Mouse (Mus musculus) kidney, embryonic 15.5 days (tissue): ENCODE results near the gene Aak1. TPM values are rescaled to one million over a fixed set of nuclear protein-coding genes. Genes with fewer than 3 reads are reported as not detected.
"Not testable (repeated sequence)": the region's sequence is repeated elsewhere in the genome, so short reads cannot be mapped to it uniquely, and the experiment has no call there.

Source experiments
- ATAC-seq: fragments of 200-750 bp; cut with Nextera tagmentation; replicated peaks from 2 replicates; pipeline ENCODE4 v1.8.0; 2017; ENCODE audit warnings: moderate TSS enrichment; ENCODE audit not compliant: low FRiP score
- H3K27ac ChIP-seq: fragments of 300-500 bp; sonication (generic); 2 replicates; pipeline ENCODE4 v1.5.1; 2015; ENCODE audit warnings: mild to moderate bottlenecking, inconsistent platforms
- H3K27me3 ChIP-seq: fragments of 300-500 bp; sonication (generic); 2 replicates; pipeline ENCODE4 v1.6.1; 2015; ENCODE audit warnings: inconsistent platforms
- H3K36me3 ChIP-seq: fragments of 300-500 bp; sonication (generic); 2 replicates; pipeline ENCODE4 v1.6.1; 2015; ENCODE audit warnings: inconsistent platforms
- H3K4me1 ChIP-seq: fragments of 300-500 bp; sonication (generic); 2 replicates; pipeline ENCODE4 v1.6.1; 2015; ENCODE audit warnings: inconsistent platforms
- H3K4me2 ChIP-seq: fragments of 300-500 bp; sonication (generic); 2 replicates; pipeline ENCODE4 v1.6.1; 2015; ENCODE audit warnings: moderate library complexity, mild to moderate bottlenecking, inconsistent platforms
- H3K4me3 ChIP-seq: fragments of 300-500 bp; sonication (generic); replicated peaks from 2 replicates; pipeline ENCODE4 v1.5.1; 2015; ENCODE audit warnings: mild to moderate bottlenecking, inconsistent platforms
- H3K9ac ChIP-seq: fragments of 300-500 bp; sonication (generic); 2 replicates; pipeline ENCODE4 v1.6.1; 2015; ENCODE audit warnings: mild to moderate bottlenecking, inconsistent platforms
- H3K9me3 ChIP-seq: fragments of 300-500 bp; sonication (generic); replicated peaks from 2 replicates; pipeline ENCODE4 v1.6.1; 2016; ENCODE audit warnings: inconsistent platforms
- WGBS: fragments of 180-500 bp; shearing (Covaris S2); methylation state at CpG from one replicate; pipeline ENCODE4 v1.1.7; 2015; ENCODE audit warnings: mixed read lengths; 5-methylcytosine and 5-hydroxymethylcytosine counted together
- polyA plus RNA-seq: library from polyadenylated mRNA; unstranded; fragments of >200 nt; fragmentation: Nextera tagmentation; extraction: Ambion mirVana; gene quantifications from 2 replicates; pipeline ENCODE4 v1.2.1, GENCODE M21; 2015

Aak1 gene
- polyA plus RNA-seq, 1 experiment from 2014 or later, result 13.5 TPM

DNA sequence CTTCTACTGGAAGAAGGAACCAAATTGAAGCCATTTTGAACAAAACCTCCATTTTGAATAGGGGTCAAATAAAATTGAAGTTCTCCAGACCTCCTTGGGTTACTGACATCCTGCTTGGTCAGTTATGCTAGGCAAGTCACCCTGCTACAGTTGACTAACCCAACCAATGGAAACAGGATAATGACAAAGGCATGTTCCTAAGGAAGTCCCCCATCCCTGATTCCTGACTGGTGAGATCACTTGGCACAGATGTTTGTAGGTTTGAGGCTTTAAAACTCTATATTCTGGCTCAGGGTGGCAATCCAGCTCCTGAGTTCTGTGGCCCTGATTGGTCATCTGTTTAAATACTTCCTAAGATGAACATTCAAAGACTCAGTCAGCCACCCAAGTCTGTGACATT, 156.3 kb downstream of the Aak1 start:
- Histone ChIP-seq H3K4me1 (peaks cover 13% of the 10 kb centered on the region), H3K27ac (no peak overlapping the region), H3K9ac (no peak overlapping the region), H3K27me3 (no peaks in the 10 kb centered on the region), H3K4me3 (no peak overlapping the region), H3K9me3 (no peaks in the 10 kb centered on the region), H3K36me3 (no peaks in the 10 kb centered on the region), H3K4me2 (no peak overlapping the region)
- no peak for ATAC-seq

DNA sequence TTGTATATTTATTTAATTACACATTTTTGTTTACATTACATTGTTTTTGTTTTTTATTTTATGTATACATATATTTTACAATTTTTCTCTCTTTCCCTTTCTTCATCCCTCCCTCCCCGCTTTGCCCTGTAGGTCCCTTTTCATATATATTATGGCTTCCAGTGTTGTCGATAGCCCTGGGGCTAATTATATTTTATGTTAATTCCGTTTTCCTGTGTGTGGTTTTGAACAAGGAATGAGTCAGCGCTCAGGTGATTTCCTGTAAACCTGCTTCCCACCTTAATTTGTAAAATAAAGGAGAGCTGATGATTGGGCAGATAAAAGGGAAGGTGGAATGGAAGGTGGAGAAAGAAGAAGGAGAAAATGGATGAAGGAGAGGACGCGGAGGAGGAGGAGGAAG, 159.6 kb downstream of the Aak1 start, which contains the start of gene Nfu1:
Gene Nfu1 (plus strand): TSS at position 350 of the 400 bp plus-strand sequence.
- Histone ChIP-seq H3K4me3 (peak within 1 kb of the TSS; percentile 89), H3K27ac (peak within 1 kb of the TSS; percentile 90), H3K27me3 (no peaks in the 10 kb centered on the region), H3K9ac (peak within 1 kb of the TSS; percentile 94), H3K36me3 (peaks cover 15% of the 10 kb centered on the region), H3K4me2 (peak within 1 kb of the TSS; percentile 63), H3K9me3 (no peaks in the 10 kb centered on the region), H3K4me1 (peaks cover 14% of the 10 kb centered on the region)
- WGBS, result 68% methylated on average over 6 of the region's 6 CpGs
- no peak for ATAC-seq

DNA sequence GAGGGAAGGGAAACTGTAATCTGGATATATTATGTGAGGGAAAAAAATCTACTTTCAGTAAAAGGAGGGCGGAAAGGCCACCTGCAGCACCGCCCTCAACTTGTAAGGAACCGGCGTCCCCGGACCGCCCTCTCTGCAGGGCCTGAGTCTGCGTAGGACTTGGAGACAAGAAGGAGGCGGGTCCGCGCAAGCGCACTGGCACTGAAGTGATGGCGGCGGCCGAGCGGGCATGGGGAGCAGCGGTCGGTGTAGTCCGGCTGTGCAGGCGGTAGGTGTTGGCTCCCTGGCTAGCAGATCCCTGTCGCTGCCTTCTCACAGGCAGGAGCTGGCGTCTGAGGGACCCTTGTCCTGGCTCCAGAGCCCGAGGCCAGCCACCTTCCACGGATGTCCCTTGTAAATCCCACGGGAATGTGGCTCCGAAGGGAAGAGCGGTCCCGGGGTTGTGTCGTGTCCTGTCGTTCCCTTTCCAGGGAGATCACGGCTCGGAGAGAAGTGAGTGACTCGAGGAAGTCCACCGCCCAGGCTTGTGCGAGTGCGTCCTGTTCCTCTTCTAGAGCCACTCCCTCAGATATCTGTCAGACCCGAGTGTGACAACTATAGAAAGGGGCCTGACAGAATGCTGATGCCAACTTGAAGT, 160.5 kb downstream of the Aak1 start:
- Histone ChIP-seq H3K4me3 (peak overlapping the region; percentile 89), H3K27me3 (no peaks in the 10 kb centered on the region), H3K27ac (peak overlapping the region; percentile 90), H3K4me2 (peak overlapping the region; percentile 63), H3K36me3 (peaks cover 21% of the 10 kb centered on the region), H3K4me1 (peaks cover 14% of the 10 kb centered on the region), H3K9me3 (no peaks in the 10 kb centered on the region), H3K9ac (peak overlapping the region; percentile 94)
- ATAC-seq, result peak; percentile 97
- whole genome bisulfite sequencing, result 0% methylated on average over 36 of the region's 36 CpGs

DNA sequence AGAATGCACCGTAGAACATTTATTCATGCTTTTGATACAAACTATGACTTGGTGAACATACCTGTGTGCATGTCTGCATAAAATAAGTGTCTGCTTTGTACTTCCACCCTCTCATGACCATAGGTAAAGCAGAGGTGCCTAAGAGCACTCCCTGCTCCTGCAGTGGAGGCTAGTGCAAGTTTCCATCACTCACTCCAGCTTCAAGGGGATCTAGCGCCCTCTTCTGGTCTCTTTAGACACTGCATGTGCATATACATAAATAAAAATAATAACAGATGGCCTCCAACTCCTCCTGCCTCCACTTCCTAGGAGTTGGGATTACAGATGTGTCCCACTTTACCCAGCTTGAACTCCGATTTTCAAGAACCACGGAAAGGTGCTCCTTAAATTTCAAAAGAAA, 167.6 kb downstream of the Aak1 start:
- peaks cover 88% of the 10 kb centered on the region for H3K36me3 ChIP-seq
- H3K4me3 ChIP-seq, result no peak overlapping the region
- H3K27ac ChIP-seq, result no peak overlapping the region
- WGBS, result 66% methylated on average over 4 of the region's 4 CpGs
- no peaks in the 10 kb centered on the region for H3K27me3 ChIP-seq
- peaks cover 4% of the 10 kb centered on the region; the same call in 1 of the 2 replicates for H3K9me3 ChIP-seq
- no peaks in the 10 kb centered on the region for H3K4me1 ChIP-seq
- no peak for ATAC-seq
- no peak overlapping the region for H3K4me2 ChIP-seq
- H3K9ac ChIP-seq, result no peak overlapping the region

DNA sequence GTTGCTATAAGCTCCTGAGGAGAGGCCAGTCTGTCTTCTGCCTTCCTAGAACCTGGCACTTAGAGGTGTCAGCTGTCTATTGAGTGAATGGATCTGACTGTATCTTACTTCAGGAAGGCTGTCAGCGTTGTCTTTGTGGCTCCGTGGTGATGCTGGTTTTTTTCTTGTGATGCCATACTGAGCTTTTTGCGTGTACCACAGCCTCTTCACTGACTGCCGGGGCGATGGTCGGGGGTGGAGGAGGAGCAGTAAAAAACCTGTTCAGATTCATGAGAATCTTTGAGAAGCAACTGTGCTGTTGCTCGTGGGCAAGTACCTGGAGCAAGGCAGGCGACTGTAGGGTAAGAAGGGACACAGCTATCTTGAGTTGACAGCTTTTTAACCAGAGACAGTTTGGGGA, 169.6 kb downstream of the Aak1 start:
- H3K36me3 ChIP-seq, result peaks cover 87% of the 10 kb centered on the region
- 95% methylated on average over 8 of the region's 8 CpGs for WGBS
- no peaks in the 10 kb centered on the region for H3K4me1 ChIP-seq
- no peak overlapping the region for H3K4me2 ChIP-seq
- peaks cover 4% of the 10 kb centered on the region; the same call in 1 of the 2 replicates for H3K9me3 ChIP-seq
- no peak overlapping the region for H3K27ac ChIP-seq
- no peak overlapping the region for H3K4me3 ChIP-seq
- H3K27me3 ChIP-seq, result no peaks in the 10 kb centered on the region
- H3K9ac ChIP-seq, result no peak overlapping the region
- no peak for ATAC-seq

DNA sequence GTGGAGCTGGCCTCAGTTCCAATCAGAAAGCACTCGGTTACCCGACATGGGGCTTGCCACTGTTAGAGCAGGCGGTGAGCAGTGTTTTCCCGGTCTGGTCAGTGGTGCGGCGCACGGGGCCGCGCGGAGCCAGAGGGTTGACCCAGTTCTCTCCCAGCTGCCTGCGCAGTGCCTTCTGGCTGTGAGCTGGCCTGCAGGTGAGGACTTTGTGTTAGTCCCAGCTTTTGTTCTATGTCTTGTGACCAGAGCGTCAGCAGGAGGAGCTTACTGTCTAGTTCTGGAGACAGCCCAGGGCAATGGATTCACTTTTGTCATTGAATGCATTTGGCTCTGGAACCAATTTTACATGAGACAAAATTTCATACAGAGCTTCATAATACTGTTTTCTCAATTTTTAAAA, 172.5 kb downstream of the Aak1 start:
- Histone ChIP-seq H3K27ac (no peak overlapping the region), H3K9ac (no peak overlapping the region), H3K36me3 (peaks cover 90% of the 10 kb centered on the region), H3K4me1 (no peaks in the 10 kb centered on the region), H3K9me3 (peaks cover 4% of the 10 kb centered on the region; the same call in 1 of the 2 replicates), H3K4me3 (no peak overlapping the region), H3K27me3 (no peaks in the 10 kb centered on the region), H3K4me2 (no peak overlapping the region)
- no peak for ATAC-seq
- WGBS, result 97% methylated on average over 12 of the region's 12 CpGs

DNA sequence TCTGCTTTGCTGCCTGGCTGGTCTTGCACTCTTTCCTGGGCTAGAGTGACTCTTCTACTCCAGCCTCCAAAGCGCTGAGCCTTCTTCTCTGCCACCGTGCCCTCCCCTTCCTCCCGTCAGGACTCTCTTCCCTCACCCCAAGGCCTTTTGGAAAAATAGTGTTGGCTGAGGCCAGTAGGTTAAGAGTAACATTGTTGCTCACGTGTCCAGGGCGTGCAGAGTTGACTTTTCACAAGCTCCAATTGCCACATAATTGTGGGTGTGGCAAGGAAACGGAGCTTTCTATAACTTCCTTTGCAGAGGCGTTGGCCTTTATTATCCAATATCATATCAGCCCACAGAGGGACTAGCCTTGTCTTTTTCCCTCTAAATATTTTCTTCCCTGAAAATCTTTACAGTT, 177.7 kb downstream of the Aak1 start:
- H3K9me3 ChIP-seq, result no peaks in the 10 kb centered on the region
- 78% methylated on average over 7 of the region's 7 CpGs for WGBS
- H3K4me1 ChIP-seq, result 0 out of 2 replicates have a peak, but pooled peaks cover 3% of the 10 kb centered on the region
- H3K9ac ChIP-seq, result no peak overlapping the region
- ATAC-seq, result no peak
- no peak overlapping the region for H3K4me3 ChIP-seq
- H3K36me3 ChIP-seq, result peaks cover 75% of the 10 kb centered on the region
- H3K27me3 ChIP-seq, result no peaks in the 10 kb centered on the region
- no peak overlapping the region for H3K4me2 ChIP-seq
- no peak overlapping the region for H3K27ac ChIP-seq

DNA sequence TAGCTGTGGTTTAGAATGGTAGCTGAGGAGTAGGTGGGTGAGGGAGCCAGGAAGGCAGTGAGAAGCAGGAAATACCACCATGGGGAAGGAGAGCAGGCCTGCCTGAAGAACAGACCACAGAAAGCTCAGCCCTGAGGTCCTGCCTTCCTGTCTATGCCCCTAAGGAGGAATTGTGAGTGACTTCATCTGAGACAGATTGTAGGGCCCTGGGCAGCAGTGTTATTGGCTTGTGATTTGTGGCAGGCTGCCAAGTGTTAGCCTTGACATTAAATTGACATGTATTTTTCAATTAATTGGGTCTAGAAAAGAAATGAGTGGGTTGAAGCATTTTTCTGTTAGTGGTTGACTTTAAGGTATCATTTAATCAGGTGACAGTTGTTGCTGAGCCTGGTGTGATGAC, 179.6 kb downstream of the Aak1 start:
- H3K4me3 ChIP-seq, result no peak overlapping the region
- no peaks in the 10 kb centered on the region for H3K9me3 ChIP-seq
- no peak overlapping the region for H3K9ac ChIP-seq
- H3K27me3 ChIP-seq, result no peaks in the 10 kb centered on the region
- H3K4me1 ChIP-seq, result 0 out of 2 replicates have a peak, but pooled peaks cover 3% of the 10 kb centered on the region
- ATAC-seq, result no peak
- H3K4me2 ChIP-seq, result no peak overlapping the region
- H3K36me3 ChIP-seq, result peaks cover 61% of the 10 kb centered on the region
- H3K27ac ChIP-seq, result no peak overlapping the region

DNA sequence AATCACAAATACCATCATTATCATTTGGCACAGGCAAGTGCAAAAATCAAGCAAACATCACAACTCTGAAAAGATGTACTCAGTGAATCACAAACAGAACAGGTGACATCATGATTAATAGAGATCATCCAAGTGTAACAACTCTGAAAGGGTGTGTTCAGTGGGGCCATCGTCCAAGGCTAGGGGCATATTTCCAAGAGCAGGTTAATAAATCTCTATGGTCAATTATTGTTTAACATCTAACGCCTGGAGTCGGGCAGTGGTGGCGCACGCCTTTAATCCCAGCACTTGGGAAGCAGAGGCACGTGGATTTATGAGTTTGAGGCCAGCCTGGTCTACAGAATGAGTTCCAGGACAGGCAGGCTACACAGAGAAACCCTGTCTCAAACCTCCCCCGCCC, 182.0 kb downstream of the Aak1 start:
- not testable (repeated sequence) for H3K4me1 ChIP-seq, H3K27me3 ChIP-seq, H3K4me2 ChIP-seq, H3K9me3 ChIP-seq, H3K9ac ChIP-seq, H3K4me3 ChIP-seq
- 0 out of 2 replicates have a peak, but pooled peaks have one; percentile 66 for ATAC-seq
- WGBS, result 30% methylated on average over 7 of the region's 7 CpGs
- peak overlapping the region; percentile 45; the same call in 1 of the 2 replicates for H3K27ac ChIP-seq
- peaks cover 37% of the 10 kb centered on the region for H3K36me3 ChIP-seq

DNA sequence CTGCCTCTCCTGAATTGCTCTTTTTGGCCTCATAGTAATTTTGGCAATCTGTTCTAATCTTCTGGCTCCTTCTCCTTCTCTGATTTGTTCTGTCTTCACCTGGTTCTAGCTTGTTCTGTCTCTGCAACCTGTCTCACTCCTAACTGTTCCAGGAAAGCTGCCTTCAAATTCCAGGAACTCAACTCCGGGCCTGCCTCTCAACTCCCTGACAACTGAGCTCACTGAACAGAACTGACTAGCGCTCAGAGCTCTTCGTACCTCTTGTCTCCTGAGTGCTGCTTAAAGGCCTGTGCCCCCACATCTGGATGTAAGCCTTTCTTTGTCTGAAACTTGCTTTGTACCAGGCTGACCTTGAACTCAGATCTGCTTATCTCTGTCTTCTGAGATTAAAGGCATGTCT, 183.1 kb downstream of the Aak1 start:
- Histone ChIP-seq H3K27me3 (no peaks in the 10 kb centered on the region), H3K27ac (no peak overlapping the region), H3K4me3 (no peak overlapping the region), H3K4me1 (no peaks in the 10 kb centered on the region), H3K36me3 (peaks cover 36% of the 10 kb centered on the region), H3K9me3 (no peaks in the 10 kb centered on the region), H3K9ac (no peak overlapping the region), H3K4me2 (no peak overlapping the region)
- no peak for ATAC-seq
- 93% methylated on average over 3 of the region's 3 CpGs for WGBS

DNA sequence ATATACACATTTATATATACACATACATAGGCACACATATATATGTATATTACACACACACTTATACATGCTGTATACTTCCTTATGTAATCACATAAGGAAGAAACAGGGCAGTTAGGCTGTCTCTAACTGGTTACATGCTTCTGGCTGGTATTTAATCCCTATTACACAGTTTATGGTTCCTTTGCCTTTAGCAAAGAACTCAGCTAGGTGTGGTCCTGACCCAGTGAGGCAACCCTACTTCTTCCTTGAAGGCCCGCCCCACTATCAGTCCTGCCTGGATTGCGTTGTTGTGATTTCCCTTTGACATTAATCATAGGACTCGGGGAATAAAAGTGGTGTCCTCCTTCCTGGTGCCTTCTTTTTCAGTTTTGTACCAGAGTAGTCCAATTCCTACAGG, 185.1 kb downstream of the Aak1 start:
- no peak overlapping the region for H3K4me3 ChIP-seq
- no peak overlapping the region for H3K9ac ChIP-seq
- no peak overlapping the region for H3K4me2 ChIP-seq
- no peak overlapping the region for H3K27ac ChIP-seq
- no peaks in the 10 kb centered on the region for H3K9me3 ChIP-seq
- ATAC-seq, result no peak
- no peaks in the 10 kb centered on the region for H3K4me1 ChIP-seq
- WGBS, result 83% methylated on average over 3 of the region's 3 CpGs
- no peaks in the 10 kb centered on the region for H3K27me3 ChIP-seq
- peaks cover 16% of the 10 kb centered on the region for H3K36me3 ChIP-seq

DNA sequence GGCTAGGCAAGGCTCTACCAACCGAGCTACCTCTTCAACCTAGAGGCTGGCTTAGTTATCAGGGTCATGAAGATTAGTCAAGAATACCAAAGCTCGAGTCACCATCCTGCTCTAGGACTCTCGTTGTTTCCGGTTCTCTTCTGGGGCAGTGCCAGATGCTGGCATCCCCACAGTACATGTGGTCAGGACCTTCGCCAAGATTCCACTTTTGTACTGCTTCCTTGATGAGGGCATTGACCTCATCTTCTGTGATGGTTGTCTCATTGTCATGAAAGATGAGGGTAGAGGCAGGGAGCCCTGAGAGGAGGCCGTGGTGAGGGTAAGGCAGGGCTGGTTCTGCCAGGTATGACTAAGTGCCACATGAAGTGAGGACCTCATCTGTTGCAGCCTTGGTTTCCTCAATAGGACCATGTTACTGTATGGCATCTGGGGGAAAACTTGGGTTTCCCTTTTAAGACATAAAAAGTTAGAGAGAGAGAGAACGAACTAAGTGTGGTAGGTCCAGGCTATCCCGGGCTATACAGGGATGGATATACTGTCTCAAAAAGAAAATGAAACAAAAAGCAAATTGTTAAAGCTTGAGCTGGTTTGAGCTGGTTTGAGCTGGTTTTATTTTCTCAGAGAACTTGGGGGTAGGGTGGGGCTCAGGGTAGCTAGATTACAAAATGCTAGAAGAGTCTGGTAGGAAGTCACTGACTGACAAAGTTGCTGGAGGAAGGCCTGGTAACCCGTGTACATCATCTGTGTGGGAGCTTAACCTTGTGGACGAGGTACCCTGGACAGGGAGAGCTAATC, 188.7 kb downstream of the Aak1 start:
- Histone ChIP-seq H3K27ac (no peak overlapping the region), H3K27me3 (no peaks in the 10 kb centered on the region), H3K9me3 (no peaks in the 10 kb centered on the region), H3K36me3 (peaks cover 7% of the 10 kb centered on the region; the same call in 1 of the 2 replicates), H3K4me3 (no peak overlapping the region), H3K9ac (no peak overlapping the region), H3K4me1 (no peaks in the 10 kb centered on the region), H3K4me2 (no peak overlapping the region)
- no peak for ATAC-seq
- 86% methylated on average over 10 of the region's 10 CpGs for WGBS
